Mouse (Mus musculus): ENCODE data around the gene Epha6. TPM values are rescaled to one million over a fixed set of nuclear protein-coding genes. Genes with fewer than 3 reads are reported as not detected.

The Epha6 gene
- total RNA-seq, 2 experiments from 2014 or later: 0.16 to 0.20 TPM

- no peak for DNase-seq (ENCODE audit: low spot score in 2 of 2)
Measured at GRCm38 (mm10) chr16:59685135-59685534, 920.2 kb downstream of the Epha6 start.

- peak; percentile 41 to 71 for DNase-seq (ENCODE audit: low spot score in 2 of 2)
Measured at GRCm38 (mm10) chr16:59683434-59683833, 921.9 kb downstream of the Epha6 start.

DNA sequence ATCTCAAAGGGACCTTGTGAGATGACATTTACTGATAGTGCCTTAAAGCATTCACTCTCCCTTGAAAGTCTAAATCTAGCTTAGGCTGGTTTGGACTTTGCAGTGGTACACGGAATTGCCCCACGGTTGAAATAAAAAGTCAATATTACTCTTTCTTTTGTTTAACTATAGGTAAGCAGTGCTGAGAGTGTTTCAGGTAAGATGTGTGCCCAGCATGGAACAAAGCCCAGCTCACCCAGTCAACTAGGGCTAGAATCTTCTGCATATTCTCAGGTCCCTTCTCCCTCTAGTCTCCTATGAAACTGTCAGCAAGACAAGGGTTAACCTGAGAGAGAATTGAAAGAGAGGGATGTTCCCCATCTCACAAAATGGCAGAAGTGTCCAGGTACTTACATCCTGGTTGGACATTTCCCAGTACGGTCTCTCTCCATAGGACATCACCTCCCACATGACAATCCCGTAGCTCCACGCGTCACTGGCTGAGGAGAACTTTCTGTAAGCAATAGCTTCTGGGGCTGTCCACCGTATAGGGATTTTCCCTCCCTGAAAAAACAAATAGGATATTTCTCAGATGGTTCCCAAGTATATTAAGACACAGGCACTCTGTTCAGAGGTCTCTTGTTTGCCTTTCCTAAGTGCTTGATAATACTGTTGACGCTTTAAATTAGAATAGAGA, 923.0 kb downstream of the Epha6 start:
- no peak for DNase-seq (ENCODE audit: low spot score in 2 of 2)

DNA sequence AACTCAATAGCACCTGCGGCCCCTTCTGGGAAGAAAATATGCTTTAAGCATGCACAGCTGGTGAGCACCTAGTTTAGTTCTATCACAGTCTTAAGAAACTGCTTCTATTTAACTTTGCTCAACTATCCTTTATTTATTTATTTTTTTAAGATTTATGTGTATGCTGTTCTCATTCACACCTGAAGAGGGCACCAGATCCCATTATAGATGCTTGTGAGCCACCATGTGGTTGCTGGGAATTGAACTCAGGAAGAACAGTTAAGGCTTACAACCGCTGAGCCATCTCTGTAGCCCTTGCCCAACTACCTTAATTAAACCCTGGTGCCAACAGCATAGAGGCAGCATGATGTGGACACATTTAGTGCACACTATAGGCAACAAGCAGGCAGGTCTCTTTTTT, 938.4 kb downstream of the Epha6 start:
- DNase-seq (ENCODE audit: low spot score in 2 of 2): no peak

GRCm38 (mm10) chr16:59643766-59644165, 961.6 kb downstream of the Epha6 start:
- no peak for DNase-seq (ENCODE audit: low spot score in 2 of 2)

GRCm38 (mm10) chr16:59639985-59640384, 965.3 kb downstream of the Epha6 start:
- DNase-seq (ENCODE audit: low spot score in 2 of 2): no peak

- DNase-seq (ENCODE audit: low spot score in 2 of 2): peak; percentile 87 to 95
Measured at GRCm38 (mm10) chr16:59639102-59639691, 966.1 kb downstream of the Epha6 start, which contains the start of gene Arl6. Gene Arl6, minus strand, starts transcription at chr16:59639391.

- DNase-seq (ENCODE audit: low spot score in 2 of 2): no peak
Measured at GRCm38 (mm10) chr16:59634598-59634997, 970.7 kb downstream of the Epha6 start.

GRCm38 (mm10) chr16:59621554-59621953, 983.8 kb downstream of the Epha6 start:
- no peak for DNase-seq (ENCODE audit: low spot score in 2 of 2)

- DNase-seq (ENCODE audit: low spot score in 2 of 2): no peak
Measured at GRCm38 (mm10) chr16:59617167-59617566, 988.2 kb downstream of the Epha6 start.

- DNase-seq (ENCODE audit: low spot score in 2 of 2): no peak
Measured at GRCm38 (mm10) chr16:59615675-59616074, 989.7 kb downstream of the Epha6 start.

DNA sequence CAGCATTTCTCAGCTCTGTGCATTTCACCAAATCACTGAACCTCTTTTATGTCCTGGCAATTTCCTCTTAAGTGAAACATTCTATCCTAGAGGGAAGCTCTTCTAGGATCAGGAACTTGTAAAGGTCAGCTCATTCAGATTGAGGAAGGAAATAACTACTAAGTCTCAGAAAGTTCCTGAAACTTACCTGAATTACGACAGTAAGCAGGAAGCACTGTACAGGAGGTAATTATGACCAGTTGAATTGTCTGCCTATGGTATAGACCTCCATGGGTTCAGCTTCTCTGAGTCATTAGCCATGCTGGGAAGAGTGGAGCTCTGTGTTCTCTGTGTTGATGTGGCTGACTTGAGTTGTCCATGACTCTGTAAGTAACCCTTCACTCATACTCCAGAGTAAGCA, 994.6 kb downstream of the Epha6 start:
- no peak for DNase-seq (ENCODE audit: low spot score in 2 of 2)

GRCm38 (mm10) chr16:59604078-59604781, 1001.1 kb downstream of the Epha6 start:
- DNase-seq (ENCODE audit: low spot score in 2 of 2): no peak

Small RNAs within 50 kb of the gene (microRNA-seq; reads per million reads assigned to microRNA genes)
- not detected for gene Gm24755

Data from gastrocnemius, postnatal 4 days (tissue).